Mouse (Mus musculus) gastrocnemius, adult 2 months (tissue): ENCODE measurements at regions not wholly inside any gene's neighbourhood (a gene's known extent, or its start where the extent isn't known, plus 50 kb on each side); places are given as distances from the start of the nearest gene placed in this dataset.

Experiments used
- DNase-seq: peaks from one replicate; pipeline ENCODE4 v3.0.0; 2022
- H3K27ac ChIP-seq: fragments of 200-600 bp; 2 replicates; pipeline ENCODE4 v1.8.1; 2022; ENCODE audit warnings: mild to moderate bottlenecking
- H3K4me3 ChIP-seq: fragments of 200-600 bp; 2 replicates; pipeline ENCODE4 v1.8.1; 2022; ENCODE audit warnings: mild to moderate bottlenecking, moderate library complexity
- CTCF ChIP-seq: fragments of 200-600 bp; IDR thresholded peaks from 2 replicates; pipeline ENCODE4 v1.8.1; 2022; ENCODE audit warnings: antibody characterized with exemption, mild to moderate bottlenecking, moderate library complexity
- intact Hi-C: fragments of 180-260 bp; cut with DNase I; formaldehyde crosslinking; loops from one replicate; pipeline ENCODE4 v1.15.1; 2025

- TF ChIP-seq CTCF: no peak
- no peak overlapping the region for H3K4me3 ChIP-seq
- intact Hi-C loops: no loop called here
- no peak for DNase-seq
- no peak overlapping the region for H3K27ac ChIP-seq
Observed at GRCm38 (mm10) chr14:17234898-17235297, 415.9 kb upstream of the Rarb start.

GRCm38 (mm10) chr14:17211502-17211901 lies 392.5 kb upstream of the Rarb start:
- intact Hi-C loops: no loop called here
- H3K27ac ChIP-seq: no peak overlapping the region
- no peak for TF ChIP-seq CTCF
- no peak for DNase-seq
- H3K4me3 ChIP-seq: no peak overlapping the region

GRCm38 (mm10) chr14:17205691-17206090 lies 386.7 kb upstream of the Rarb start:
- no peak overlapping the region for H3K27ac ChIP-seq
- H3K4me3 ChIP-seq: no peak overlapping the region
- intact Hi-C loops: no loop called here
- TF ChIP-seq CTCF: no peak
- DNase-seq: no peak

GRCm38 (mm10) chr14:17203251-17204015 lies 384.5 kb upstream of the Rarb start:
- intact Hi-C loops: no loop called here
- TF ChIP-seq CTCF: no peak
- Histone ChIP-seq H3K4me3 (no peak overlapping the region), H3K27ac (no peak overlapping the region)
- DNase-seq: no peak

GRCm38 (mm10) chr14:17192953-17193352 lies 374.0 kb upstream of the Rarb start:
- DNase-seq: no peak
- intact Hi-C loops: no loop called here
- Histone ChIP-seq H3K4me3 (no peak overlapping the region), H3K27ac (no peak overlapping the region)
- no peak for TF ChIP-seq CTCF

GRCm38 (mm10) chr14:17173218-17173617 lies 354.3 kb upstream of the Rarb start:
- intact Hi-C loops: no loop called here
- no peak for DNase-seq
- Histone ChIP-seq H3K4me3 (peak overlapping the region; percentile 62), H3K27ac (no peak overlapping the region)
- no peak for TF ChIP-seq CTCF

- Histone ChIP-seq H3K27ac (no peak overlapping the region), H3K4me3 (peak overlapping the region; percentile 62)
- TF ChIP-seq CTCF: no peak
- intact Hi-C loops: no loop called here
- DNase-seq: peak; percentile 68
Observed at GRCm38 (mm10) chr14:17172330-17173110, 353.6 kb upstream of the Rarb start.

GRCm38 (mm10) chr14:17171896-17172295 lies 352.9 kb upstream of the Rarb start:
- DNase-seq: no peak
- no peak overlapping the region for H3K4me3 ChIP-seq
- no peak for TF ChIP-seq CTCF
- intact Hi-C loops: no loop called here
- no peak overlapping the region for H3K27ac ChIP-seq

GRCm38 (mm10) chr14:17158324-17158723 lies 339.4 kb upstream of the Rarb start:
- no peak for TF ChIP-seq CTCF
- Histone ChIP-seq H3K27ac (no peak overlapping the region), H3K4me3 (no peak overlapping the region)
- intact Hi-C loops: no loop called here
- no peak for DNase-seq

GRCm38 (mm10) chr14:17156402-17156954 lies 337.5 kb upstream of the Rarb start:
- DNase-seq: no peak
- intact Hi-C loops: no loop called here
- Histone ChIP-seq H3K4me3 (no peak overlapping the region), H3K27ac (no peak overlapping the region)
- TF ChIP-seq CTCF: no peak

- intact Hi-C loops: no loop called here
- Histone ChIP-seq H3K27ac (no peak overlapping the region), H3K4me3 (no peak overlapping the region)
- no peak for DNase-seq
- no peak for TF ChIP-seq CTCF
Observed at GRCm38 (mm10) chr14:17120679-17121078, 301.7 kb upstream of the Rarb start.

GRCm38 (mm10) chr14:17106668-17107067 lies 287.7 kb upstream of the Rarb start:
- H3K4me3 ChIP-seq: no peak overlapping the region
- no peak for TF ChIP-seq CTCF
- H3K27ac ChIP-seq: no peak overlapping the region
- DNase-seq: no peak
- intact Hi-C loops: no loop called here

- intact Hi-C loops: no loop called here
Observed at GRCm38 (mm10) chr14:17102486-17102885, 283.5 kb upstream of the Rarb start.

More at GRCm38 (mm10) chr14:17102486-17102885, 283.5 kb upstream of the Rarb start:
- no peak for TF ChIP-seq CTCF
- DNase-seq: no peak
- H3K4me3 ChIP-seq: no peak overlapping the region
- H3K27ac ChIP-seq: no peak overlapping the region
